Mouse (Mus musculus) thymus, postnatal 25 days (tissue): ENCODE data around the gene Smdt1.
"Not testable (repeated sequence)": the region's sequence is repeated elsewhere in the genome, so short reads cannot be mapped to it uniquely, and the experiment has no call there.

Experiments
- DNase-seq: peaks from one replicate; pipeline ENCODE4 v3.0.0; 2022

Gene Smdt1

DNA sequence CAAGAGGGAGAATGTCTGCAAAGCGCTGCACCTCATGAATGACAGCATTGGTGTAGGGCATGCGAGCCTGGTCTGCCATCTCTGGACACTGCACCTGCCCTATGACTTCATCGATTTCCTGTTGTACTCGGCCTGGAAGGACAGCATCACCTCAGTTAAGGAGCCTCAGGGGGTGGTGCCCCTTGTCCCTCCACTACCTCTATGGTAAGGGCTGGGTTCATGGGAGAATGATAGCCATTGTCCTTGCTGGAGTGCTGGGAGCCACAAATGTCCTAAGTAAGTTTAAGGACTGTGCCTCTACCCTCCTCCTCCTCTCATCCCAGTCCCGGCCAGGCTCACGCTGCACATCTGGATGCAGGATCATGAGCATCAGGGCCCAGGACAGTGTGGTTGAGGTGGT is 33.7 kb downstream of the Smdt1 start:
- DNase-seq = no peak

DNA sequence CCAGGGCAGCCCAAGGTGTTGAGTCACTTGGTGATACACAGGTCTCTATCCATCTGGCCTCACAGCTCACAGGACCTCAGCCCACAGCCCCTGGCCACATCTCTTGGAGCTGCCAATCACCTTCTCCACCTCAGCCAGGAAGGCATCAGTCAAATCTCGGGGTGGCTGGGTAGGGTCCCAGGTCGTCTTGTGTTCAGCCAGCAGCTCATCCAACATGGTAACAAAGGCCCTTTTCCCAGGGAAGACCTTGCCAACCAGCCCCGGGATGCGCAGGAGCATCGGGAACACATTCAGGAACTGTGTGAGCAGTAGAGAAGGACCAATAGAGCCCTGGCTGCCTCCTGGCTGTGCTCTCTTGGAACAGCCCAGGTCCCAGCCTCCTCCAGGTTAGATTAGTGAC is 34.2 kb downstream of the Smdt1 start:
- DNase-seq = no peak

GRCm38 (mm10) chr15:82374437-82374836 is 35.7 kb downstream of the Smdt1 start:
- DNase-seq = no peak

DNA sequence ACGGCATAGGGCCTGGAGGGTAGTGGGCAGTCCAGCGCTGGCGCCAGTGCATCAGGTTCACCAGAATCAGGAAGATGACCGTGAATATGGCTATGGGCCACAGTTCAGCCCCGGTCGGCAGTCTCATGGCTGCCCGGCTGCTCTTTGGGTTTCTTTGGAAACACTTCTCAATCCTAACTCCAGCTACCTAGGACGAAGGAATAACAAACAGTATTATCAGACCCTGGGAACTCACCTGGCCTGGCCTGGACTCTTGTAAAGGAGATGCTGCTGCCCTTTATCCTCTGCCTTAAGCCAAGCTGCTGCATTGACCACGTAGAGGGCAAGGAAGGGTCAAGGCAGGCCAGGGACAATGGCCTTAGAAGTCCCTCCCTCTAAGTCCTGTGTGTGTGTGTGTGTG is 37.1 kb downstream of the Smdt1 start:
- no peak for DNase-seq

GRCm38 (mm10) chr15:82376393-82377138 is 37.8 kb downstream of the Smdt1 start:
- DNase-seq = no peak

DNA sequence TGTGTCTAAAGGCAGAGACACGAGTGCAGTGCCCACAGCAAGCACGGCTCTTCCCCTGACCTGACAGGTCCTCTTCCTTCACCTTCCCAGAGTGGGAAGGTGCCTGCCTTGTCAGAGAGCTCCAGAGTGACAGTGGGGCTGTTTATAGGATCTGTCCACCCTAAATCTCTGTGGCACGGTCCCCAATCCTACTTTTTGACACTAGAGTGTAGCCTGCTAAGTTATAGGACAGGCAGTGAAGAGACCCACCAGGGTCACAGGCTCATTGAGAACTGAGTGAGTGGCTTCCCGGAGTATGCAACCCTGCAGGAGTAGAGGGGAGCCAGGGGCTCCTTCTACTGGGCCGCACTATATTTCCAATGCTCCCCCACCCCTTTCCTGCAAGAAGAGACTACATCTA is 38.9 kb downstream of the Smdt1 start:
- DNase-seq = no peak

- DNase-seq = no peak
Observed at GRCm38 (mm10) chr15:82378261-82379180, 39.8 kb downstream of the Smdt1 start.

DNA sequence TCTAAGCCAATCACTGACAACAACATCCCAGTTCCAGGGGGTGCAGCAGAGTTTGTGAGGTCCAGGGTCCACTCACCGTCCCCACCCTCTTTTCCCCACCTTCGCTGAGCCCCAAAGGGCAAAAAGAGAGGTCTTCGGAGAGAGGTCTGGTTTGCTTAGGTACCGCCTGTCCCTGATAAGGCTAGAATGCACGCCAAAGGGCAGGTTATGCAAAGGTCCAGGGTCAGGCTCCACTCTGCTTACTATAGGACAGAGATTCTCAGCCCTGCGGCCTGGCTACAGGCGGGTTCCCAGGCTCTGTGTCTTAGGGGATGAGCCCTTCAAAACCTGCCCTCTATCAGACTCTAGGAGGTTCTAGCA is 40.7 kb downstream of the Smdt1 start:
- DNase-seq = no peak

DNA sequence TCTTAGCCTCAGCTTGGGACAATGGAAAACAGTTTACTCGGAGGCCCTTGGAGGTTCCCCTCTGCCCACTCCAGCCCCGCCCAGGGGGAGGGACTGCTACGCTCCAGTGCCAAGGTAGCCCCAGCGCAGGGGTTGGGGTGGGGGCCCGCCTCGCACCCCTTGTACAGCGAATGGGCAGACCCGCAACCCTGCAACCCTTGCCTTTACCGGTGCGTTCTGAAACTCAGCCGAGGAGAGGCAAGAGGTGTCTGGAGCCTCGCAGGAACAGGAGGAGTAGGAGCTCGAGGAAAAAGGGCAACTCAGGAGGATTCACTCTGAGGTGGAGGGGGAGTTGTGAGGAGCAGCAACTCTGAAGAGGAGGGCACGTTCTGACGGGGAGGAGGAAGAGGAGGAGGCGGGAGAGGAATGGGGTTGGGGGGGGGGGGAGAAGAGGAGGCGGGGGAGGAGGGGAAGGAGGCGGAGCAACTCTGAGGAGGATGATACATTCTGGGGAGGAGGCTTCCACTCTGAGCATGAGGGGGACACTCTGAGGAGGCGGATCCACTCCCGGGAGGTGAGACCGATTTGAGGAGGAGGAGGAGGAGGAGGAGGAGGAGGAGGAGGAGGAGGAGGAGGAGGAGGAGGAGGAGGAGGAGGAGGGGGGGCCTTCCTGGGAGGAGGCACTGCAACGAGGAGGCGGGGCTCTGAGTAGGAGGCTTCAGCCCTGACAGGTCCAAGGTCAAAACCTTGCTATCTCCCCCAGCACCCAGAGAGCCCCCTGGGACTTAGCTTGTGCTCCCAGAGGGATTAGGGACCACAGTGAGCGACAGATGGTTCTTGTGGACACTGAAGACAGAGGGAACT is 41.3 kb downstream of the Smdt1 start, which contains the start of gene Cyp2d22:
TSS of gene Cyp2d22 (minus strand) at position 390 of the 843 bp plus-strand sequence.
- DNase-seq = peak; percentile 39

DNA sequence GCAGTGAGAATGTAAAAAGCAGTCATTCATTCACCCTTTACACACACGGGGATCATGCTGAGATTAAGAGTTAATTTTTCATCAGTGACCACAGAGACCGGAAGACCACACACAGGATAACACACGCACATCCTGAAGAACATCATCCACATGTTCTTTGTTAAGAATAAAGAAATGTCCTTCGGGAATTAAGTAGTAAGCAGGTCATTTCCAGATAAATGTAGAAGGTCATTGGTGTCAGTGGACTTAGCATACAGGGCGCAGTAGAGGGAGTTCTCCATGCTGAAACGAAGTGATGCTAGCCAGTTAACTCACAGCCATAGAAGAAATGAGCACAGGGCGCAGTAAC is 41.9 kb downstream of the Smdt1 start:
- DNase-seq = no peak

GRCm38 (mm10) chr15:82382441-82382840 is 43.7 kb downstream of the Smdt1 start:
- no peak for DNase-seq

- DNase-seq = no peak
Observed at GRCm38 (mm10) chr15:82385729-82386128, 47.0 kb downstream of the Smdt1 start.

GRCm38 (mm10) chr15:82389916-82390315 is 51.2 kb downstream of the Smdt1 start:
- not testable (repeated sequence) for DNase-seq

- not testable (repeated sequence) for DNase-seq
Observed at GRCm38 (mm10) chr15:82393922-82394321, 55.2 kb downstream of the Smdt1 start, which contains the start of gene Cyp2d11. TSS of gene Cyp2d11 (minus strand) at chr15:82394022.

- not testable (repeated sequence) for DNase-seq
Observed at GRCm38 (mm10) chr15:82395955-82396354, 57.2 kb downstream of the Smdt1 start.
